Mouse (Mus musculus) testis, adult 2 months (tissue): Measurements from ENCODE around the gene Gabrd.

ENCODE experiments used
- CTCF ChIP-seq: fragments of 200-500 bp; IDR thresholded peaks from 2 replicates; pipeline ENCODE4 v1.5.1; 2012; ENCODE audit warnings: low read depth, mild to moderate bottlenecking, inconsistent platforms, low read length, moderate library complexity; ENCODE audit not compliant: control insufficient read depth, insufficient read depth, insufficient replicate concordance
- POLR2A ChIP-seq: fragments of 200-500 bp; IDR thresholded peaks from 2 replicates; pipeline ENCODE4 v1.6.1; 2012; ENCODE audit warnings: low read depth, mild to moderate bottlenecking, inconsistent platforms, low read length, moderate library complexity; ENCODE audit not compliant: control insufficient read depth

- TF ChIP-seq CTCF (no peak), POLR2A (no peak)
Observed at GRCm38 (mm10) chr4:155413641-155414335, 15.9 kb upstream of the Gabrd start.
